Mouse (Mus musculus): ENCODE measurements around the gene Krtap1-5.

The Krtap1-5 gene

DNA sequence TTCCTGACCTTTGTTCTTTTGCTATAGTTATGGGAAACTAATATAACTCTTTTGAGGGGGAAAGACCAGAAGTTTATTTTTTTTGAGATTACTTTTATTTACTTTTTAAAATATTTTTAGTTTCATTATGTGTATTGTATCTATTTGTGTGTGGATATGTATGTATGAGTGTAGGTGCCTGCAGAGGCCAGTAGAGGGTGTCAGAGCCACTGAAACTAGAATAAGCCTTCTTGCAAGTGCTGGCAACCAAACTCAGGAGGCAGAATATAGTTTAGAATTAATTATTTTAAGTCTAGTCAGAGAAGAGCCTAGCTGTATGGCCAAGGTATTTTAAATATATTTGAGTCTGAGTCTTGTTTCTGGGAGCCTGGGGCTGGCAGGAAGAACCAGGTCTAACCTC is 32.9 kb downstream of the Krtap1-5 start:
- DNase-seq (ENCODE audit: low read depth, low spot score): no peak

GRCm38 (mm10) chr11:99539721-99540120 is 41.1 kb downstream of the Krtap1-5 start:
- DNase-seq (ENCODE audit: low read depth, low spot score): no peak
